Comparison of ENCODE assay signal across 23 mouse cellular contexts in genomic region chr12:106535628-106536288, GRCm38 (mm10).
DNase-seq lines count a peak whose midpoint lies in the region; ATAC-seq and TF ChIP-seq lines count a peak whose summit lies in the region.
"Had no signal": no experiment of that assay in that cellular context is flagged by ENCODE, and none has a peak within 500 bp of the region (broad histone marks: within the 10 kb centered on the region; RNA-seq: fewer than 3 reads in every experiment).

No protein-coding gene starts in this region.

- peaks cover 31% of the 10 kb centered on the region for H3K27me3 ChIP-seq in neural tube, embryonic 13.5 days
- H3K27me3 ChIP-seq in forebrain, postnatal 0 days (ENCODE audit: insufficient read depth, low read length), result no peaks in the 10 kb centered on the region
- H3K27me3 ChIP-seq in hindbrain, postnatal 0 days (ENCODE audit: insufficient read depth, low read length), result no peaks in the 10 kb centered on the region
- H3K27me3 ChIP-seq: liver, embryonic 13.5 days had no signal

- peak; percentile 77; the same call in 1 of the 2 replicates for ATAC-seq in neural tube, embryonic 13.5 days (ENCODE audit: low read depth)
- peak; percentile 58; the same call in 1 of the 2 replicates for ATAC-seq in forebrain, postnatal 0 days
- ATAC-seq in hindbrain, postnatal 0 days, result no peak
- ATAC-seq: CD4-positive, CD25-positive, alpha-beta regulatory T cell, adult 4 months had no signal

- H3K9ac ChIP-seq in neural tube, embryonic 13.5 days, result no peak overlapping the region
- no peak overlapping the region for H3K9ac ChIP-seq in forebrain, postnatal 0 days
- no peak overlapping the region for H3K9ac ChIP-seq in hindbrain, postnatal 0 days (replicated peaks; ENCODE audit: low read length)
- H3K9ac ChIP-seq: limb, embryonic 12.5 days; liver, embryonic 13.5 days; lung, embryonic 14.5 days had no signal

- H3K36me3 ChIP-seq in neural tube, embryonic 13.5 days, result no peaks in the 10 kb centered on the region
- no peaks in the 10 kb centered on the region for H3K36me3 ChIP-seq in forebrain, postnatal 0 days (ENCODE audit: insufficient read depth)
- no peaks in the 10 kb centered on the region for H3K36me3 ChIP-seq in hindbrain, postnatal 0 days (ENCODE audit: insufficient read depth, low read length)
- H3K36me3 ChIP-seq: limb, embryonic 12.5 days; liver, embryonic 13.5 days had no signal

- no peak overlapping the region for H3K4me2 ChIP-seq in neural tube, embryonic 13.5 days
- H3K4me2 ChIP-seq in forebrain, postnatal 0 days (ENCODE audit: low read depth), result no peak overlapping the region
- H3K4me2 ChIP-seq in hindbrain, postnatal 0 days (ENCODE audit: low read depth, low read length), result no peak overlapping the region
- H3K4me2 ChIP-seq: heart, embryonic 11.5 days; limb, embryonic 12.5 days; liver, embryonic 13.5 days; lung, embryonic 14.5 days had no signal

- H3K4me1 ChIP-seq in neural tube, embryonic 13.5 days (replicated peaks), result peaks cover 15% of the 10 kb centered on the region
- H3K4me1 ChIP-seq in forebrain, postnatal 0 days (ENCODE audit: insufficient read depth), result no peaks in the 10 kb centered on the region
- H3K4me1 ChIP-seq in hindbrain, postnatal 0 days (ENCODE audit: insufficient read depth, low read length), result no peaks in the 10 kb centered on the region
- H3K4me1 ChIP-seq: liver, embryonic 13.5 days had no signal

- no peak overlapping the region for H3K4me3 ChIP-seq in neural tube, embryonic 13.5 days
- H3K4me3 ChIP-seq in forebrain, postnatal 0 days (ENCODE audit: low read depth, low read length), result no peak overlapping the region
- H3K4me3 ChIP-seq in hindbrain, postnatal 0 days (ENCODE audit: low read length), result no peak overlapping the region
- H3K4me3 ChIP-seq: gastrocnemius, adult 2 months; limb, embryonic 12.5 days; liver, embryonic 13.5 days had no signal

- no peak overlapping the region for H3K27ac ChIP-seq in neural tube, embryonic 13.5 days (replicated peaks)
- H3K27ac ChIP-seq in forebrain, postnatal 0 days (ENCODE audit: low read depth, low read length), result no peak overlapping the region
- no peak overlapping the region for H3K27ac ChIP-seq in hindbrain, postnatal 0 days
- H3K27ac ChIP-seq: gastrocnemius, adult 2 months; limb, embryonic 12.5 days; liver, embryonic 13.5 days; stomach, postnatal 0 days had no signal

- peak; percentile 7 for DNase-seq in embryo, embryonic 10.5 days (ENCODE audit: low spot score)
- DNase-seq in embryo, embryonic 9.5 days (ENCODE audit: extremely low spot score), result no peak
- no peak for DNase-seq in neural tube, embryonic 10.5 days (ENCODE audit: extremely low spot score, low spot score)
- DNase-seq in forebrain, postnatal 0 days, result peak; percentile 38
- peak; percentile 15 for DNase-seq in hindbrain, postnatal 0 days (ENCODE audit: low spot score)
- no peak for DNase-seq in left cerebral cortex, postnatal 4 days
- no peak for DNase-seq in left cerebral cortex, postnatal 25 days (ENCODE audit: low spot score in 2 of 2)
- DNase-seq: adrenal gland, postnatal 25 days; cerebellum, adult 11-12 months; cerebellum, postnatal 14 days; embryo, embryonic 11 days; gastrocnemius, adult 2 months; heart, postnatal 14 days; kidney, adult 18-20 months; kidney, postnatal 25 days; liver, embryonic 13.5 days; lung, embryonic 14.5 days; lung, postnatal 36 days had no signal

- intact Hi-C loops in left cerebral cortex, postnatal 4 days (cut with DNase I), result no loop called here
- intact Hi-C loops in left cerebral cortex, postnatal 25 days (cut with DNase I), result no loop called here

- 27% methylated on average over 8 of the region's 8 CpGs for WGBS in neural tube, embryonic 13.5 days
- 21% methylated on average over 8 of the region's 8 CpGs for WGBS in forebrain, postnatal 0 days
- 31% methylated on average over 8 of the region's 8 CpGs for WGBS in hindbrain, postnatal 0 days

- 0 out of 2 replicates have a peak, but pooled peaks cover 3% of the 10 kb centered on the region for H3K9me3 ChIP-seq in neural tube, embryonic 13.5 days
- H3K9me3 ChIP-seq in forebrain, postnatal 0 days (ENCODE audit: low read length), result 0 out of 2 replicates have a peak, but pooled peaks cover 5% of the 10 kb centered on the region
- H3K9me3 ChIP-seq in hindbrain, postnatal 0 days (ENCODE audit: low read length), result no peaks in the 10 kb centered on the region
- H3K9me3 ChIP-seq: liver, embryonic 13.5 days had no signal

- no peak for TF ChIP-seq CTCF in forebrain, postnatal 0 days (IDR thresholded peaks at IDR 0.05; ENCODE audit: low read depth)
- no peak for TF ChIP-seq CTCF in hindbrain, postnatal 0 days (IDR thresholded peaks at IDR 0.05; ENCODE audit: low read depth)

Comparison
In these comparisons a context has a peak if more than half of its experiments do, and no peak if none do; other contexts are left out.
1. DNase-seq: peak in embryo, embryonic 10.5 days (single experiment), forebrain, postnatal 0 days (single experiment) and hindbrain, postnatal 0 days (single experiment); none in embryo, embryonic 9.5 days (single experiment), neural tube, embryonic 10.5 days (single experiment), left cerebral cortex, postnatal 4 days (single experiment) and left cerebral cortex, postnatal 25 days (0 of 2).